Mouse (Mus musculus): ENCODE measurements around the gene AC170998.1. TPM values are rescaled to one million over a fixed set of nuclear protein-coding genes. Genes with fewer than 3 reads are reported as not detected.

The AC170998.1 gene
- 2.3 and 2.6 TPM in 2 replicates for polyA plus RNA-seq (2015; fragmentation: Nextera tagmentation; extraction: Ambion mirVana)

GRCm38 (mm10) chr17:28725783-28726182 lies at the start of gene AC170998.1:
TSS of gene AC170998.1 (plus strand) at chr17:28726083.
- no peak within 1 kb of the TSS for H3K4me2 ChIP-seq (replicated peaks)
- no peak within 1 kb of the TSS for H3K27ac ChIP-seq (replicated peaks)
- 92% methylated on average over 4 of the region's 4 CpGs for WGBS
- no peaks in the 10 kb centered on the region for H3K4me1 ChIP-seq
- H3K4me3 ChIP-seq, result no peak within 1 kb of the TSS
- H3K36me3 ChIP-seq, result peaks cover 48% of the 10 kb centered on the region
- H3K27me3 ChIP-seq, result no peaks in the 10 kb centered on the region
- no peak for ATAC-seq (replicated peaks)
- no peak within 1 kb of the TSS for H3K9ac ChIP-seq (replicated peaks)
- H3K9me3 ChIP-seq, result no peaks in the 10 kb centered on the region

GRCm38 (mm10) chr17:28682311-28683084 lies 43.4 kb upstream of the AC170998.1 start:
- H3K4me3 ChIP-seq, result no peak overlapping the region
- no peaks in the 10 kb centered on the region for H3K27me3 ChIP-seq
- H3K4me2 ChIP-seq (replicated peaks), result no peak overlapping the region
- no peak overlapping the region for H3K27ac ChIP-seq (replicated peaks)
- 67% methylated on average over 13 of the region's 13 CpGs for WGBS
- H3K9ac ChIP-seq (replicated peaks), result no peak overlapping the region
- no peaks in the 10 kb centered on the region for H3K36me3 ChIP-seq
- no peak for ATAC-seq (replicated peaks)
- no peaks in the 10 kb centered on the region for H3K9me3 ChIP-seq
- no peaks in the 10 kb centered on the region for H3K4me1 ChIP-seq

- Histone ChIP-seq H3K9me3 (no peaks in the 10 kb centered on the region), H3K36me3 (no peaks in the 10 kb centered on the region), H3K27me3 (no peaks in the 10 kb centered on the region), H3K27ac (replicated peaks) (no peak overlapping the region), H3K4me1 (no peaks in the 10 kb centered on the region), H3K4me2 (replicated peaks) (no peak overlapping the region), H3K9ac (replicated peaks) (no peak overlapping the region), H3K4me3 (no peak overlapping the region)
- WGBS, result 21% methylated on average over 1 of the region's 1 CpGs
- no peak for ATAC-seq (replicated peaks)
Observed at GRCm38 (mm10) chr17:28683601-28684000, 42.3 kb upstream of the AC170998.1 start.

GRCm38 (mm10) chr17:28684631-28685030 lies 41.3 kb upstream of the AC170998.1 start:
- Histone ChIP-seq H3K36me3 (no peaks in the 10 kb centered on the region), H3K4me2 (replicated peaks) (no peak overlapping the region), H3K9ac (replicated peaks) (no peak overlapping the region), H3K27ac (replicated peaks) (no peak overlapping the region), H3K4me3 (no peak overlapping the region), H3K4me1 (peaks cover 7% of the 10 kb centered on the region), H3K9me3 (no peaks in the 10 kb centered on the region), H3K27me3 (0 out of 2 replicates have a peak, but pooled peaks cover 3% of the 10 kb centered on the region)
- WGBS, result 38% methylated on average over 19 of the region's 19 CpGs
- ATAC-seq (replicated peaks), result no peak

- Histone ChIP-seq H3K4me1 (peaks cover 16% of the 10 kb centered on the region), H3K9me3 (no peaks in the 10 kb centered on the region), H3K36me3 (no peaks in the 10 kb centered on the region), H3K27ac (replicated peaks) (no peak overlapping the region), H3K9ac (replicated peaks) (no peak overlapping the region), H3K4me2 (replicated peaks) (no peak overlapping the region), H3K4me3 (no peak overlapping the region), H3K27me3 (0 out of 2 replicates have a peak, but pooled peaks cover 3% of the 10 kb centered on the region)
- ATAC-seq (replicated peaks), result no peak
- WGBS, result 54% methylated on average over 4 of the region's 4 CpGs
Observed at GRCm38 (mm10) chr17:28687354-28687753, 38.5 kb upstream of the AC170998.1 start.

- Histone ChIP-seq H3K9me3 (no peaks in the 10 kb centered on the region), H3K27ac (replicated peaks) (peak within 1 kb of the TSS; percentile 94), H3K27me3 (0 out of 2 replicates have a peak, but pooled peaks cover 3% of the 10 kb centered on the region), H3K4me3 (peak within 1 kb of the TSS; percentile 95), H3K4me1 (peaks cover 34% of the 10 kb centered on the region), H3K4me2 (replicated peaks) (peak within 1 kb of the TSS; percentile 73), H3K9ac (replicated peaks) (peak within 1 kb of the TSS; percentile 59), H3K36me3 (no peaks in the 10 kb centered on the region)
- no peak for ATAC-seq (replicated peaks)
- 10% methylated on average over 40 of the region's 40 CpGs for WGBS
Observed at GRCm38 (mm10) chr17:28689586-28690283, 36.1 kb upstream of the AC170998.1 start, which contains the start of gene Slc26a8. TSS of gene Slc26a8 (minus strand) at chr17:28690233.

- Histone ChIP-seq H3K4me3 (peak within 1 kb of the TSS; percentile 95), H3K9ac (replicated peaks) (peak within 1 kb of the TSS; percentile 93), H3K27ac (replicated peaks) (peak within 1 kb of the TSS; percentile 94), H3K4me1 (peaks cover 37% of the 10 kb centered on the region), H3K36me3 (no peaks in the 10 kb centered on the region), H3K4me2 (replicated peaks) (peak within 1 kb of the TSS; percentile 54), H3K9me3 (no peaks in the 10 kb centered on the region), H3K27me3 (0 out of 2 replicates have a peak, but pooled peaks cover 3% of the 10 kb centered on the region)
- ATAC-seq (replicated peaks), result peak; percentile 97
- under 1% methylated on average over 86 of the region's 86 CpGs for WGBS
Observed at GRCm38 (mm10) chr17:28690776-28691686, 34.9 kb upstream of the AC170998.1 start, which contains the start of gene Mapk14. TSS of gene Mapk14 (plus strand) at chr17:28691329.

- Histone ChIP-seq H3K4me2 (replicated peaks) (peak overlapping the region; percentile 54), H3K27me3 (0 out of 2 replicates have a peak, but pooled peaks cover 3% of the 10 kb centered on the region), H3K9ac (replicated peaks) (peak overlapping the region; percentile 93), H3K36me3 (no peaks in the 10 kb centered on the region), H3K4me1 (peaks cover 42% of the 10 kb centered on the region), H3K4me3 (peak overlapping the region; percentile 95), H3K27ac (replicated peaks) (peak overlapping the region; percentile 94), H3K9me3 (no peaks in the 10 kb centered on the region)
- peak; percentile 63 for ATAC-seq (replicated peaks)
- under 1% methylated on average over 53 of the region's 53 CpGs for WGBS
Observed at GRCm38 (mm10) chr17:28691687-28692340, 34.1 kb upstream of the AC170998.1 start.

- Histone ChIP-seq H3K4me2 (replicated peaks) (peak overlapping the region; percentile 54), H3K9me3 (no peaks in the 10 kb centered on the region), H3K9ac (replicated peaks) (peak overlapping the region; percentile 93), H3K36me3 (no peaks in the 10 kb centered on the region), H3K27ac (replicated peaks) (peak overlapping the region; percentile 94), H3K27me3 (0 out of 2 replicates have a peak, but pooled peaks cover 3% of the 10 kb centered on the region), H3K4me3 (peak overlapping the region; percentile 95), H3K4me1 (peaks cover 47% of the 10 kb centered on the region)
- ATAC-seq (replicated peaks), result no peak
- WGBS, result 0% methylated on average over 18 of the region's 18 CpGs
Observed at GRCm38 (mm10) chr17:28692341-28692710, 33.6 kb upstream of the AC170998.1 start.

- H3K4me3 ChIP-seq, result peak overlapping the region; percentile 95
- H3K27ac ChIP-seq (replicated peaks), result no peak overlapping the region
- ATAC-seq (replicated peaks), result no peak
- peak overlapping the region; percentile 93 for H3K9ac ChIP-seq (replicated peaks)
- peaks cover 55% of the 10 kb centered on the region for H3K4me1 ChIP-seq
- H3K4me2 ChIP-seq (replicated peaks), result peak overlapping the region; percentile 54
- H3K9me3 ChIP-seq, result no peaks in the 10 kb centered on the region
- H3K27me3 ChIP-seq, result 0 out of 2 replicates have a peak, but pooled peaks cover 3% of the 10 kb centered on the region
- WGBS, result 36% methylated on average over 3 of the region's 3 CpGs
- H3K36me3 ChIP-seq, result no peaks in the 10 kb centered on the region
Observed at GRCm38 (mm10) chr17:28693086-28693485, 32.8 kb upstream of the AC170998.1 start.

GRCm38 (mm10) chr17:28694078-28694477 lies 31.8 kb upstream of the AC170998.1 start:
- peak overlapping the region; percentile 93; the same call in 1 of the 2 replicates for H3K9ac ChIP-seq (replicated peaks)
- no peak overlapping the region for H3K27ac ChIP-seq (replicated peaks)
- no peak overlapping the region for H3K4me3 ChIP-seq
- no peaks in the 10 kb centered on the region for H3K36me3 ChIP-seq
- 37% methylated on average over 2 of the region's 2 CpGs for WGBS
- 0 out of 2 replicates have a peak, but pooled peaks cover under 1% of the 10 kb centered on the region for H3K27me3 ChIP-seq
- H3K4me1 ChIP-seq, result peaks cover 61% of the 10 kb centered on the region
- no peak overlapping the region for H3K4me2 ChIP-seq (replicated peaks)
- H3K9me3 ChIP-seq, result no peaks in the 10 kb centered on the region
- no peak for ATAC-seq (replicated peaks)

All from forebrain, embryonic 15.5 days (tissue).